Mouse (Mus musculus) urinary bladder, postnatal 36 days (tissue): ENCODE data around the gene Mtpn.

Source experiments
- DNase-seq, 2 experiments: peaks; one replicate each; pipeline ENCODE4 v3.0.0; 2022; ENCODE audit warnings: low spot score in 2 of 2, mixed read lengths in 1 of 2

Mtpn gene

DNA sequence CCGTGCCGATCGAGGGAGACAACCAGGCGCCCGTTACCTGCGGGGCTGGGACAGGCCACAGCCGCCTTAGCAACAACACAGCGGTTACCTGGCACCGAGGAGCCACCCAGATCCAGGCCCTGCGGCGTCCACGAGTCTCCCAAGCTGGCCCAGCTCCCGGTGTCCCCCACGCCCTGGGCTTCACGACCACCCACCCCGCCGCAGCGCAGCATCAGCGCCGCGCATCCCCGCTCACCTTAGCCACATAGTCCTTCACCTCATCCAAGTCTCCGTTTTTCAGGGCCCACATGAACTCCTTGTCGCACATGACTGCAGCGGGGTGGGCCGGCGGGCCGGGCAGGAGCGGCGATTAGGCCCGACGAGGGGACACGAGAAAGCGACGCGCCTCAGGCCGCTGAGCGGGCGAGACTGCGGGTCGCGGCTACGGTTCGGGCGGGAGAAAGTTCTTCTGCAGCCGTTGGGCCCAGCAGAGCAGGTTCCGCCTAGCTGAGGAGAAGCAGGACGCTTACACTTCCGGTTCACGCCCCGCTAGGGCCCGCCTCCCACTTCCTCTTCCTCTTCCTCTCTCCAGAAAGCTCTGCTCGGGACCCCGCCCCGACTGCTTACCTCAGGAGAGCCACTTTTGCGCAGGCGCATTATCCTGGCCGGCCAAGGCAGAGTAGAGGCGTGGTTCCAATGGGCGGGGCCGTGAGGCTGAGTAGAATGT lies at the start of gene Mtpn:
Mtpn (minus strand) TSS at position 585 of the 706 bp plus-strand sequence.
- peak; percentile 98 to 99 for DNase-seq

DNA sequence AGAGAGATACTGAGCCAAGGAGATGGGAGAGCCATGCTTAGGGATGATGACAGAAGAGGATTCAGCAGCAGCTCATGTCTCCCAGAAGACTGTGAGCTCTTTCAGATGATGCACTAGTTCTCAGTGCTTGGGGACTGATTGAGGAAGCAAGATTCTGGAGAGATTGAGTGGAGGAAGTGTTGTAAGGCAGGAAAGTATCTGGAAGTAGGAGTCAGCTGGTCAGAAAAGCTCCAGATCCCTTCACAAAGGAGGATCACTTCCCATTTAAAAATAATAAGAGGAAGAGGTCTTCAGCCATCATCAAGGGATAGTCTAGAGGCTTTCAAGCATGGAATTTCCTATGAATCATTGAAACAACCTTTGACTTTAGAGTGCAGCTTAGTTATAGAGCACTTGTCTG lies 29.0 kb upstream of the Mtpn start:
- DNase-seq: no peak

DNA sequence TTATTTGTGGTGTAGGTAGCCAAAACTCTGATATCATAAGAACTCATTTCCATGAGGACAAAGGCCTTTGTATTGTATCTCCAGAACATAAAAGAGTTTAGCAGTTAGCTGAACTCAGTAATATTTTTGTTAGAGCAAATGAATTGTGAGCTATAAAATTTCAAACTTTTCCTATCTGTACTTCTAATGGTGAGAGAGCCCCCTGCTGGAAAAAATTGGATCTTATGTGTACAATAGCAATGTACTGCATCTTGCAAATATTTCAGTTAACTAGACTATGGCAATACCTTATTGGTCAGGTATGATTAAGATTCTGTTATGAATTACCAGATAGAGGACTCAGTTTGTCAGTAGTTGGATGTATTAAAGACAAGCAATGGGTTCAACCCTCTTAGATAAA lies 28.1 kb upstream of the Mtpn start:
- DNase-seq: no peak

DNA sequence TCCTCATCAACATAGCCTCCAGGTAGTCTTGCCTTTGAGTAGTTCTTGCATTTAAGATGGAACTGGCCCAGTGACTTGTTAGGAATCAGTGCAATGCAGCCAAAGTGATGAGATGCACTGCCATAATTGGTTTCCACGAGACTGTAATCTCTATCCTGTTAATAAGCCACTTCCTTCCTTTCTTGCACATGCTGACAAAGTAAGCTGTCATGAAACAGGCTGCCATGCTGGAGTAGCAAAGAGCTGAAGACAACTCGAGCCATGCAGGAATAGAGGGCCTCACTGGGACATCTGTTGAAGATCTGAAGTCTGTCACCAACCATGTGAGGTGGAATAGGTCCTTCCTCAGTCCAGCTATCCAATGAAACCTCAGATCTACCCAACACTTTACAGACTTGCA lies 20.3 kb upstream of the Mtpn start:
- no peak for DNase-seq

DNA sequence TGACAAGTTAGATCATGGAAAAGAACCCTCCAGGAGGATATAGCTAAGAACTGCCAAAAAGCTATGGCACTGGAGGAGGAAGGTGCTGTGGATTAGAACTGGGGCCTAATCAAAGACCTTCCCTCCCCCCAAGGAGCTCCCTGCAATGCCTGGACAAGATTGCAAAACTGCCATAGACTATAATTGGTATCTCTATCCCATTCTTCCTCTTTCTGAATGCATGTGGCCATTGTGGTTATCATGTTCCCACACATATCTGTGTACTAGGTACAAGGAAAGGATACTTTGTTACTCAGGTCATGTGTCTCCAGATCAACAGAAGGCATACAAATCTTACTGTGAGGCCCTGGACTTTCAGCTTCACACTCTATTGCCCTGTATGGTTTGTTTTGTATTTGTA lies 4.7 kb upstream of the Mtpn start:
- DNase-seq: no peak

DNA sequence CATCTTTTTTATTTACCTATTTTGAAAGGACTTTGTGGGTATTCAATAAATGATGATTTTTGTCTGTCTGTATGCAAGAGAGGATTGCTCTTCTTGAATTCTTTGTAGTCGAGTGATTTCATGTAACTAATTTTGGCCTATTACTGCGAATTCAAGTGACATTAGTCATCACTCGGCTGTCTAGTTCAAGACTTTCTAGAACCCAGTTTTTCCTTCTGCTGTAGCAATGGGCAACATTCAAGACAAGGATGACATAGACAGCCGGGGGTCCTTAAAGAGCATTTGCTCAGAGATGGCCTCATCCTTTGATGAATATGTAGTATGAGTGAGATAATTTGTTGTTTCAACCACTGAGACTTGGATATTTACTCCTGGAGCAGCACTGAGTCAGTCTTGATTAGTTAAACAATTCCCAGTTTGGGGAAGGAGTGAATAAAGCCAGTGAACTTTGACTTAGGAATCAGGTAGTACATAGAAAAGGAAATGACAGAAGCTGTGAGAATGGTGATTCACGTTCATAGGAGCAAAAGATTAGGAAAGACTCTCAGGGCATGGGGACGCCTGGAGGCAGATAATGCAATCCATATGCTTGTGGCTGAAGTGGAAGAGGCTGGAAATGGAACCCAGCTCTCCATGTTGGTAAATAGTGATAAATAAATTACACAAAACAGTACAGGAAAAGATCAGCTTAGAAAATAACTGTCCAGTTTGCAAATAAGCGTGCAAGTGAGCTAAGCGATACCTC lies 3.1 kb upstream of the Mtpn start:
- DNase-seq: no peak

DNA sequence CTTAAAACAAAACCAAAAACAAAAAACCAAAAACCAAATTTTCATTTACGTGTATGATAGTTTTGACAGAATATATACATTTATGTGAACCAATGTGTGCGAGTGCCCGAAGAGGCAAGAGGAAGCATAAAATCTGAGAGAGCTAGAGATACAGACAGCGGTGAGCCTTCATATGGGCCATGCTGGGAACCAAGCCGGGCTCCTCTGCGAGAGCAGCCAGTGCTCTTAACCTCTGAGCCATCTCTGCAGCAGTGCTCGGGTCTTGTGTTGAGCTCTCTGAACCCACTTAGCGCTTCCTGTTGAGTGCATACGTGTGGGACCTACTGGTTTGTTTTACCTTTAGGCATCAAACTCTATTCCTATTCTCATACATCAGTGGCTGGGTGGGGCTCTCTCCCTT lies 689 bp upstream of the Mtpn start:
- DNase-seq: no peak

DNA sequence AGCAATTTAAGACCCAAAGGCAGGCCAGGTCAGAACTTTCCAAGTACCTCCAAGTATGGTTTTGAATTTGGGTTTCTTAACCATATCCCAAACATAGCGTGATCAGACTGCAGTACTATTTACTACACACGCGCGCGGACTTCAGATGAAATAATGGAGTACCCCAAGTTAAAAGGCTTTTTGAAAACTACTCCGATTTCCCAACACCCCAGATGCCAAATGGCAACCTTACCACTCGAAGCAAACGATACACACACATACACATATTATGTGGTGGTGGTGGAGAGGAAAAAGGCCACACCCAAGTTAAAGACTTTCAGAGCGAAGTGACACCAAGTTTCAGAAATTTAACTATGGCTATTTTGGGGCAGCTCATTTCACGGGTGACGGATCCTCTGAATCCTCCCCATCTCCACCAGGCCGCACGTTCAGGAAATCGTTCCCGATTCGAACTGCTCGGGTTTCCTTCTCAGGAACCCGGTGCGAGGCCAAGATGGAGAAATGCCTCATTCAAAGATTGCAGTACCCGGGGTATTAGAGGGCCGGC lies 858 bp downstream of the Mtpn start:
- peak in 1 of 2 experiments; percentile 8 for DNase-seq

DNA sequence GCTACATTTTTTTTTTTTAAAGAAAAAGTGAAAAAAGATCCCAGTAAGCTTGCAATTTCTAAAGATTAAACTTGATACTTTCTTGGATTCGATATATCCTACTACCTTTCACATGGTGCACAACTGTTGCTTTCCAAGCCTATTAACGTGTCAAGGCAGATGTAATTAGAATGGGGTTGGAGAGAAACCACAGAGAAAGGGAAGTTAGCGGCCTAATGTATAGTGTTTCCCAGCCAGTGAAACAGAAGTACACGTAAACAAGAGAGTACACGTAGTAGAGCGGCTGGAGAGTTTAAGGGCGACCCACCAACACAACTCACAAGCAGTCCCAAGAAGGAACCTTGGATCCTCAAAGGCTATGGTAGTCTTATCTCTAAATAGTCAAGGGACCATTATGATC lies 3.7 kb downstream of the Mtpn start:
- DNase-seq: no peak

DNA sequence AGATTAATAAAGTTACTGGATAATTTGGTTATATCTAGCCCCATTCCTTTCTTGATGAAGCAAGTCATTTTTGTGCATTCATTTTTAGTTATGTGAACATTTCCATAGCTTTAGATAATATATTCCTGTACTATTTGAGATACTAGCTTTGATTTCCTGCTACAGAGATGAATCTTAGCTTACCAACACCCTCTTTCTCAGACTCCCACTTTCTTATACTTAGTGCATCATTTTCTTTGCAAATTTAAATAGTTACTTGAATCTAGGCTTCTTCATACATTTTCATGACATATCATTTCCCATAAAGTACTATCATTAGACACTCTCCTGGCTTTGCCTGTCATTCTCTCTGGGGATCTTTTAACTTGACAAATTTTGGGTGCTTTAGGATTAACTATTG lies 26.3 kb downstream of the Mtpn start:
- no peak for DNase-seq

DNA sequence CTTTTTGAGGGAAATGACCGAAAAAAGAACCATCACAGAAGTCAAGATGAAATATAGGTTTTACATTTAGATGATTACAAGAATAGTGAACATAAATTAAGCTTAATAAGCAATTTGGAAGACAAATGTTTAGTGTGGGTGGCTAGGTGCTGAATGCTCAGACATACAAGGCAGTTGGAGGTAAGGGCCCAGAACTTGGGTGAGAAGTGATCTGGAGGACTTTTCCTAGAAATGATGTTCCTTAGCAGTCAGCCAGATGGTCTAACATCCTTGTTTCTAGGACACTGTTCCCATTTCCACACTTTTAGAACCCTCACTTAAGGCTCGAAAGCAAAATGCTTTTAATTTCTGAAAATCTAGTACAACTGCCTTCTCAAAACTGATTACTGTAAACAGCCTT lies 34.9 kb downstream of the Mtpn start:
- DNase-seq: no peak

DNA sequence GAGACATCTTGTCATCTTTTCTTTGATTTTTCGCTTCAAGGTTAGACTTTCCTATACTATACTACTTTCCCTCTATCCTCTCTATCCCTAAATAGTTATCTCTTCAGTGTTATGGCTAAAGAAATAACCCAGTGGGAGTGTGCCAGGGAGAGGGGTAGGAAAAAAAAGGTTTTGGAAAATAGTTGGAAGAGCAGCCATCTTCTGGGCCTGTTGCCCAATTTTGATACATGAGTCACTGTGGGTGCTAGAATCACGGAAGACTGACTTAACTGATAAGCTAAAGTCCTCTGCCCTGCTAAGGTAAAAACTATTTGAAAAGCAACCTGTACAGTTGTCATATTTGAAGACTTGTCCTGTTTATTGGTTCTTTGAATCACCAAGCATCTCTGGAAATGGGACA lies 36.8 kb downstream of the Mtpn start:
- no peak for DNase-seq

DNA sequence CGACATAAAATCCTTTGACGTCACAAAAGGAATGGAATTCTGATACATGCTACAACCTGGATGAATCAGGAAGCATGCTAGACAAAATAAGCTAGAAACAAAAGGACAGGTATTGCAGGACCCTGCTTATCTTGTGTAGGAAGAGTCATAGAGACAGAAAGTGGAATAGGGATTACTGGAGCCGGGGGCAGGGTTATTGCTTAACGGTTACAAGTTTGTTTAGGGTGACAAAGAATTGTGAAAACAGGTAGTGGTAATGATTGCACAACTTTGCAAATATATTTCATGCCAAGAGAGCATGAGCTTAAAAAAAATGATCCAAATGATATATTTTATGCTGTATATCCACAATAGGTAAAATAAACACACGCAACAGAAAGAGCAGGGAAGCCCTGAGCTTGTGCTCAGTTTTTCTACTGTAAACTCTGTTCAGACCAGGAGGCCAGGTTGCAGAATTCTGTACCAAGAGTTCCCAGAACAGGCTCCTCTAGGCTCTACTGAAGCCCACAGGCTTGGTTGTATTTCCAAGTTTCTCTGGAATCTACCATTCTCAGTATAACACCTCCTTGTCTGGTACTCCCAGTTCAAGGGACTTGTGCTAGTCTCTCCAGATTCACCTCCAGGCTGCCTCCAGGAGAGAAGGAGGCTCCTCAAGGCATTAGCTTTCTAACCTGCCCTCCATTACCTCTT lies 39.6 kb downstream of the Mtpn start:
- DNase-seq: no peak

DNA sequence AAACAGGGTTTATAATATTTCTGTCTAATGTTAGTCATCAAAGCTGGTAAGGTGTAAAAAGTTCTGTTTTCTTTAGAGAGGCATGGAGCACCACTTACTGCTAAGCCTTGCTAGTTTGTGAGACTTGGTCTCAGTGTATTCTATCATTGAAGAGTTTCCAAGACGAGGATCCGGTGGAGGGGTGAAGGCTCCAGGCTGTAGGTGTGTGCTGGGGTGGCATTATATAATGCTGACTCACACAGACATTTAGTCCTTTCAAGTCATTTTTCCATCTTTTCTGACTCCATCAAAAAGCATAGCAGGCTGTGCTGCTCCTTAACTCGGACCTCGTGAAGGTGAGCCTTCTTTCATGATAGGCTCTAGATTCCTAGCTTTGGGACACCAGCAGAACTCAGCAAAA lies 42.3 kb downstream of the Mtpn start:
- DNase-seq: no peak

DNA sequence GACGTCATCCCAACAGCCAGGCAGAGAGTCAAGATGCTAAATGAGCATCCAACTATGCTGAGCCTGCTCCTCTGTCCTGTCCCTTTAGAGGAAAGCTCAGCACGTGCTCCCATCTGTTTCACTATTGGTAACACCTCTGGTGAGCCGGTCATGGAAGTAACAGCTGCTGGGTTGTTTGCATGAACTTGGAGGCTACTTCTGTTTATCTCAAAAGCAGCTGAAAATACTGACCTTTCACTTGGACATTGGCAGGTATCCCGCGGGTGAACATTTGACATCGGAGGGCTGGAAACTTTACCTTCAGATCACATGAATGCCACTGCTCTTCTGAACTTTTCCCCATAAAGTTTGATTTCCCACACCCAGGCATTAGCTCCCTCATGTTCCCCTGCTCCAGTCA lies 45.8 kb downstream of the Mtpn start:
- DNase-seq: no peak

DNA sequence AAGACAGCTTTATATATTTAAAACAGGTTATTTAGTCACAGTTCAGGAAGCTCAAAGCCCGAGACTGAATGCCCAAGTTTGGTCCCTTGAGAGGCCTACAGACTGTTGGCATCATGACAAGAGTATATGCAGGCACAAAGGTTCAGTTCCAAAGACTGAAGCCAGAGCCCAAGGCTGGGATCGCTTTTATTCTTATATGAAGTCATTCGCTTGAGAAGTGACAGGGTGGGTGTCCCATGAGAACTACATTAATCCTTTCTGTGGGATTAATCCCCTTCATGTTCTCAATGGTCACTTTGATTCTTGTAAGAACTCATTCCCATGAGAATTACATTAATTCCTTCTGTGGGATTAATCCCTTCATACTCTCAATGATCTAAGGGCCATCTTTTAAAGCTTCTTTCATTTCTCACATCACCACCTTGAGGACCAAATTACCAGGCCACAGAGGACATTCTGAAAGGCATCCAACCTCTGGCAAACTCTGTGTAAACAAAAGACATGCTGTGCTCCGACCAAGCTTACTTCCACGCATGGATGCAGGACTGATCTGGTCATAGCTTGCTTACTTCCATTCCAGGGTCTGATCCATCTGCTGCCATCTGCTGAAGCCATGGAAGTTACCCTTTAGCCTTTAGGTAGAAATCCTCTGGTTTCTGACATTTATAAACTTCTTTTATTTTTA lies 59.9 kb downstream of the Mtpn start:
- DNase-seq: no peak

DNA sequence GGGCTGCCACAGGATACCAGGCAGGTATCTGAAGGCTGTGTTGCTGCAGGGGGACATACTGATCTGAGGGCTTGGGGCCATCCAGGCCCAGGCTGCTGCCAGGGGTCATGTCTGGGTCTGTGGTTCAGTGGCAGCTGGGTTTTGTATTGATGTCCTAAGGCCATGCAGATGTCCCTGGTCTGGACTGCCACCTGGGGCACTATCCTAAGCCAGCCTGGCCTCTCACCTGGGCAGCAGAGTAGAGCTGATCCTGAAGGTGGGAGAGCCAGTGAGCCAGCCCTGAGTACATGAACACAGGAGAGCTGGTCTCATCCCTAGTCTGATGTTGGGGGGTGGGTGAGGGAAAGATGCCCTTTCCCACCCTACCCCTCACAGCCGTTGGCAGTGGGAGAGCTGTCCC lies 62.9 kb downstream of the Mtpn start:
- DNase-seq: no peak

DNA sequence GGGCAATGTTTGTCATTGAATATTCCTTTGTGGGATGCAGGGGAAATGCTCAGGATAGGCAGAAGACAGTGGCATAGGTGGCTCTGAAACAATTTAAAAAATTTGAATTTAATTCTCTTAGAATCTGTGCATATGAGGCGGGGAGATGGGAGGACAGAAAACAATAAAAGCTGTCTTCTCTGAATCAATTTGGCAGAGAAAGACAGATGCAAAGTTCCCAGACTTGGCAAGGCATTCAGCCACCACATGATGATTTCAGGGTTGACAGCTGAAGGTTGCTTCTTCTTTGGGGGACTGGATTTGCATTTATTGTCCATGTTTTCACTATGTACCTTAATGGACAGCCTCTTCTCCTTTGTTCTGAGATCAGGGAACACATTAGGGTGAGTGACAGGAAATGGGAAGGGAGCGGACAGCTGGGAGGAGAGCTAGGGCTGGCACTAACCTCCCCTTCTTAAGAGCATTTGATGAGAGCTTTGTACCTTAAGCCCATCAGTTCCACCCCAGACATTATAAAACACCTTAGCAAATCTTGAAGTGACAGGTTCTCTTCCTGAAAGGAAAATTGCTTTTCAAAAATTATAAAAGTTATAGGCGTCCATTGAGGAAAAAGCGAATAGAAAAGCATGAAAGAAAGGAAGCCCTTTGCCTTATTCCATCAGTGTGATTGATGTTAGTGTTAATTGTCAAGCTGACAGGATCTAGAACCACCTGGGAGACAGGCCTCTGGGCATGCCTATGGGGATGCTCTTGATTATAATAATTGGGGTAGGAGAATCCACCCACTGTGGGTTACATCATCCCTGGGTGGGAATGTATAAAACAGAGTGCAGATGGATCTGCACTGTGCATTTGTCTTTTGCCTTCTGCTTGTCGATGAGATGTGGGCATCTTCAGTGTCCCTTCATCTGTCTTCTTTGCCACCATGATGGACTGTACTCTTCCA lies 76.0 kb downstream of the Mtpn start:
- no peak for DNase-seq

DNA sequence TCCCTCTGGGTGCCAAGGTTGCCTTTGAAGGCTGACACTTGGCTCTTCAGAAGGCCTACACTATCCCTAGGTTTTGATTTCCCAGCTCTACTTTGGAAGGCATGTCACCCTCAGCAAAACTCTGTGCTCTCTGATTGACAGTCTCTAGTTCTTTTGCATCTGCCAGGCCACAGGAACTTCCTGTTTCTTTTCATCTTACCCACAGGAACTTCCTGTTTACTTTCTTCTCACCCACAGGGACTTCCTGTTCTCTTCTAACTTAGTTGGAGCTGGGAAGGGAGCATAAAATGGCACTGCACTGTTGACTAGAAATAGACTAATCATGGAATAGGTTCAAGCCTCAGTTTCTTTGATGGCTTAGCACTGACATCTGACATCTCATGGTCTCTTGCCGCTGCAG lies 77.2 kb downstream of the Mtpn start:
- DNase-seq: no peak
